Mouse (Mus musculus): ENCODE measurements around the gene Eps15l1.

DNA sequence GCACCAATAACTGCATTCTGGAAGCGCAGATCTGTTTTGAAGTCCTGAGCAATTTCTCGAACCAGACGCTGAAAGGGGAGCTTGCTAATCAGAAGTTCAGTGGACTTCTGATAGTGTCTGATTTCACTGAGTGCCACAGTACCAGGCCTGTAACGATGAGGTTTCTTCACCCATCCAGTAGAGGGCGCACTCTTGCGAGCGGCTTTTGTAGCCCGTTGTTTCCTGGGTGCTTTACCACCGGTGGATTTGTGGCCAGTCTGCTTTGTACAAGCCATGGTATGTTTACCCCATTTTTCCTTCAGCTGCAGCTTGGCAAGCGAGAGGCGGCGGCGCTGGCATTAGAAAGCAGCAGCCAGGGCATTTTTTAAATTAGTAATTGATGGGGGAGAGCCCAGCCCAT, 8.4 kb upstream of the Eps15l1 start:
- TF ChIP-seq TAL1 (IDR thresholded peaks at IDR 0.05; ENCODE audit: low read length) = no peak
- TF ChIP-seq GATA1 (IDR thresholded peaks at IDR 0.05; ENCODE audit: low read length) = no peak

Data from erythroblast, embryonic 14.5 days (primary cell).